Mouse (Mus musculus) right cerebral cortex, postnatal 25 days (tissue): ENCODE data around the gene Klc4.

Experiments
- DNase-seq: peaks from one replicate; pipeline ENCODE4 v3.0.0; 2022

The Klc4 gene

GRCm38 (mm10) chr17:46588173-46588572, 57.6 kb downstream of the Klc4 start:
- no peak for DNase-seq

- no peak for DNase-seq
Observed at GRCm38 (mm10) chr17:46586327-46586726, 59.5 kb downstream of the Klc4 start.
